Mouse (Mus musculus) hindbrain, embryonic 11.5 days (tissue): ENCODE results near the gene Hist1h3c. TPM values are rescaled to one million over a fixed set of nuclear protein-coding genes. Genes with fewer than 3 reads are reported as not detected.
"Not testable (repeated sequence)": the region's sequence is repeated elsewhere in the genome, so short reads cannot be mapped to it uniquely, and the experiment has no call there.

ENCODE experiments used
- ATAC-seq: fragments of 200-750 bp; cut with Nextera tagmentation; 2 replicates; pipeline ENCODE4 v1.8.0; 2017; ENCODE audit warnings: mild to moderate bottlenecking, moderate TSS enrichment, moderate library complexity; ENCODE audit not compliant: low FRiP score
- DNase-seq: peaks from one replicate; pipeline ENCODE4 v3.0.0-alpha.2; 2015; ENCODE audit warnings: low spot score
- H3K27ac ChIP-seq: fragments of 300-500 bp; sonication (generic); 2 replicates; pipeline ENCODE4 v1.5.1; 2014; ENCODE audit warnings: mild to moderate bottlenecking, low read depth, low read length
- H3K27me3 ChIP-seq: fragments of 300-500 bp; sonication (generic); 2 replicates; pipeline ENCODE4 v1.6.1; 2014; ENCODE audit warnings: mild to moderate bottlenecking, low read length, moderate library complexity, mixed read lengths; ENCODE audit not compliant: control insufficient read depth, insufficient read depth
- H3K36me3 ChIP-seq: fragments of 300-500 bp; sonication (generic); 2 replicates; pipeline ENCODE4 v1.6.1; 2014; ENCODE audit warnings: mild to moderate bottlenecking, low read length, moderate library complexity, mixed read lengths; ENCODE audit not compliant: control insufficient read depth, insufficient read depth
- H3K4me1 ChIP-seq: fragments of 300-500 bp; sonication (generic); replicated peaks from 2 replicates; pipeline ENCODE4 v1.6.1; 2014; ENCODE audit warnings: low read length, mixed read lengths; ENCODE audit not compliant: control insufficient read depth, insufficient read depth
- H3K4me2 ChIP-seq: fragments of 300-500 bp; sonication (generic); replicated peaks from 2 replicates; pipeline ENCODE4 v1.6.1; 2014; ENCODE audit warnings: mild to moderate bottlenecking, low read depth, low read length
- H3K4me3 ChIP-seq: fragments of 300-500 bp; sonication (generic); 2 replicates; pipeline ENCODE4 v1.5.1; 2014; ENCODE audit warnings: low read depth, low read length
- H3K9ac ChIP-seq: fragments of 300-500 bp; sonication (generic); 2 replicates; pipeline ENCODE4 v1.6.1; 2014; ENCODE audit warnings: low read depth, low read length
- H3K9me3 ChIP-seq: fragments of 300-500 bp; sonication (generic); 2 replicates; pipeline ENCODE4 v1.6.1; 2016; ENCODE audit warnings: low read length; ENCODE audit not compliant: control insufficient read depth
- WGBS: fragments of 180-500 bp; shearing (Covaris S2); extraction: QIAGEN DNeasy Blood & Tissue Kit; methylation state at CpG from one replicate; pipeline ENCODE4 v1.1.7; 2014; 5-methylcytosine and 5-hydroxymethylcytosine counted together
- polyA plus RNA-seq: library from polyadenylated mRNA; unstranded; fragments of >200 nt; fragmentation: Nextera tagmentation; extraction: Ambion mirVana; gene quantifications from 2 replicates; pipeline ENCODE4 v1.2.1, GENCODE M21; 2014

The Hist1h3c gene
- polyA plus RNA-seq, 1 experiment from 2014 or later = 10.7 TPM

GRCm38 (mm10) chr13:23724239-23724638, 21.2 kb downstream of the Hist1h3c start:
- WGBS = 90% methylated on average over 4 of the region's 4 CpGs
- Histone ChIP-seq H3K9me3 (no peaks in the 10 kb centered on the region), H3K4me2 (no peak overlapping the region), H3K36me3 (no peaks in the 10 kb centered on the region), H3K27me3 (no peaks in the 10 kb centered on the region), H3K9ac (no peak overlapping the region), H3K4me3 (no peak overlapping the region), H3K4me1 (no peaks in the 10 kb centered on the region), H3K27ac (no peak overlapping the region)
- ATAC-seq (no peak), DNase-seq (no peak)

- H3K4me3 ChIP-seq, H3K4me1 ChIP-seq, DNase-seq, H3K4me2 ChIP-seq, H3K36me3 ChIP-seq, H3K9me3 ChIP-seq, H3K27ac ChIP-seq, H3K9ac ChIP-seq, ATAC-seq, H3K27me3 ChIP-seq: not testable (repeated sequence)
- WGBS = 8% methylated on average over 2 of the region's 2 CpGs
Measured at GRCm38 (mm10) chr13:23717593-23718245, 27.7 kb downstream of the Hist1h3c start.

- H3K27ac ChIP-seq = no peak overlapping the region
- H3K9me3 ChIP-seq = no peaks in the 10 kb centered on the region
- 46% methylated on average over 11 of the region's 11 CpGs for WGBS
- ATAC-seq = no peak
- no peaks in the 10 kb centered on the region for H3K27me3 ChIP-seq
- DNase-seq = no peak
- no peaks in the 10 kb centered on the region for H3K4me1 ChIP-seq
- H3K36me3 ChIP-seq = no peaks in the 10 kb centered on the region
- H3K9ac ChIP-seq = no peak overlapping the region
- no peak overlapping the region for H3K4me3 ChIP-seq
- no peak overlapping the region for H3K4me2 ChIP-seq
Measured at GRCm38 (mm10) chr13:23717176-23717575, 28.2 kb downstream of the Hist1h3c start.

- DNase-seq (no peak), ATAC-seq (no peak)
- Histone ChIP-seq H3K9ac (no peak overlapping the region), H3K27ac (no peak overlapping the region), H3K36me3 (no peaks in the 10 kb centered on the region), H3K4me1 (no peaks in the 10 kb centered on the region), H3K27me3 (no peaks in the 10 kb centered on the region), H3K9me3 (no peaks in the 10 kb centered on the region), H3K4me3 (no peak overlapping the region), H3K4me2 (no peak overlapping the region)
- 88% methylated on average over 5 of the region's 5 CpGs for WGBS
Measured at GRCm38 (mm10) chr13:23716261-23717042, 28.9 kb downstream of the Hist1h3c start.

GRCm38 (mm10) chr13:23710374-23711089, 34.9 kb downstream of the Hist1h3c start, which contains the start of gene Hfe:
Gene Hfe (minus strand): TSS chr13:23710854.
- Histone ChIP-seq H3K36me3 (no peaks in the 10 kb centered on the region), H3K4me1 (peaks cover 3% of the 10 kb centered on the region; the same call in 1 of the 2 replicates), H3K9me3 (no peaks in the 10 kb centered on the region), H3K4me2 (peak within 1 kb of the TSS; percentile 57), H3K27ac (no peak within 1 kb of the TSS), H3K9ac (peak within 1 kb of the TSS; percentile 16), H3K4me3 (peak within 1 kb of the TSS; percentile 22), H3K27me3 (no peaks in the 10 kb centered on the region)
- DNase-seq (peak; percentile 57), ATAC-seq (no peak; the same call in 1 of the 2 replicates)
- 2% methylated on average over 17 of the region's 17 CpGs for WGBS

GRCm38 (mm10) chr13:23709714-23710373, 35.6 kb downstream of the Hist1h3c start:
- DNase-seq (no peak), ATAC-seq (no peak)
- Histone ChIP-seq H3K27me3 (no peaks in the 10 kb centered on the region), H3K4me2 (peak overlapping the region; percentile 57), H3K4me1 (peaks cover 3% of the 10 kb centered on the region; the same call in 1 of the 2 replicates), H3K4me3 (peak overlapping the region; percentile 22), H3K9me3 (no peaks in the 10 kb centered on the region), H3K27ac (no peak overlapping the region), H3K9ac (peak overlapping the region; percentile 16), H3K36me3 (no peaks in the 10 kb centered on the region)
- 11% methylated on average over 15 of the region's 15 CpGs for WGBS

- Histone ChIP-seq H3K4me1 (peaks cover 3% of the 10 kb centered on the region; the same call in 1 of the 2 replicates), H3K36me3 (no peaks in the 10 kb centered on the region), H3K9me3 (no peaks in the 10 kb centered on the region), H3K9ac (no peak overlapping the region), H3K4me3 (no peak overlapping the region), H3K27ac (no peak overlapping the region), H3K27me3 (no peaks in the 10 kb centered on the region), H3K4me2 (no peak overlapping the region)
- no peak for ATAC-seq
- no peak for DNase-seq
- 80% methylated on average over 4 of the region's 4 CpGs for WGBS
Measured at GRCm38 (mm10) chr13:23708654-23709053, 36.7 kb downstream of the Hist1h3c start.

- Histone ChIP-seq H3K4me3 (no peak overlapping the region), H3K27me3 (no peaks in the 10 kb centered on the region), H3K27ac (no peak overlapping the region), H3K36me3 (no peaks in the 10 kb centered on the region), H3K9ac (no peak overlapping the region), H3K4me2 (no peak overlapping the region), H3K9me3 (no peaks in the 10 kb centered on the region), H3K4me1 (peaks cover 3% of the 10 kb centered on the region; the same call in 1 of the 2 replicates)
- 88% methylated on average over 4 of the region's 4 CpGs for WGBS
- ATAC-seq = no peak
- no peak for DNase-seq
Measured at GRCm38 (mm10) chr13:23708041-23708440, 37.4 kb downstream of the Hist1h3c start.
